Mouse (Mus musculus) spleen, adult 2 months (tissue): ENCODE data around the gene Sema3e. TPM values are rescaled to one million over a fixed set of nuclear protein-coding genes. Genes with fewer than 3 reads are reported as not detected.

ENCODE experiments used
- DNase-seq, 2 experiments: peaks; one replicate each; pipeline versions ENCODE4 v3.0.0 to v3.0.0-alpha.2; 2012 to 2021; ENCODE audit warnings: low spot score in 2 of 2, low read depth in 1 of 2
- H3K27ac ChIP-seq: fragments of 200-500 bp; 2 replicates; pipeline ENCODE4 v1.5.1; 2012; ENCODE audit warnings: low read length, inconsistent platforms; ENCODE audit not compliant: insufficient read depth
- H3K27me3 ChIP-seq: fragments of 200-500 bp; 2 replicates; pipeline ENCODE4 v1.6.1; 2012; ENCODE audit warnings: mild to moderate bottlenecking, moderate library complexity, low read length, inconsistent platforms; ENCODE audit not compliant: control insufficient read depth, insufficient read depth
- H3K36me3 ChIP-seq: fragments of 200-500 bp; 2 replicates; pipeline ENCODE4 v1.6.1; 2012; ENCODE audit warnings: mild to moderate bottlenecking, low read length, inconsistent platforms; ENCODE audit not compliant: control insufficient read depth, insufficient read depth
- H3K4me1 ChIP-seq: fragments of 200-500 bp; 2 replicates; pipeline ENCODE4 v1.6.1; 2011; ENCODE audit warnings: inconsistent platforms; ENCODE audit not compliant: control insufficient read depth, insufficient read depth, insufficient read length
- H3K4me3 ChIP-seq: fragments of 200-500 bp; 2 replicates; pipeline ENCODE4 v1.5.1; 2011; ENCODE audit warnings: mild to moderate bottlenecking, inconsistent platforms; ENCODE audit not compliant: insufficient read depth, insufficient read length; ENCODE audit errors: extremely low read depth
- CTCF ChIP-seq: fragments of 200-500 bp; IDR thresholded peaks from 2 replicates; pipeline ENCODE4 v1.5.1; 2011; ENCODE audit warnings: mild to moderate bottlenecking, inconsistent platforms; ENCODE audit not compliant: insufficient read depth, insufficient read length, insufficient replicate concordance; ENCODE audit errors: extremely low read depth
- POLR2A ChIP-seq: fragments of 200-500 bp; IDR thresholded peaks from 2 replicates; pipeline ENCODE4 v1.6.1; 2011; ENCODE audit warnings: low read depth, low read length, inconsistent platforms
- WGBS: fragments of 180-500 bp; shearing (Covaris S2); methylation state at CpG from one replicate; pipeline ENCODE4 v1.1.7; 2018; 5-methylcytosine and 5-hydroxymethylcytosine counted together
- polyA plus RNA-seq: library from polyadenylated mRNA; depleted of rRNA; stranded (reverse); fragments of >200 nt; gene quantifications from 2 replicates; pipeline ENCODE4 v1.2.3, GENCODE M21; 2012

Sema3e gene
- polyA plus RNA-seq, 1 experiment, result 0.05 TPM

- Histone ChIP-seq H3K27me3 (no peaks in the 10 kb centered on the region), H3K27ac (no peak overlapping the region), H3K4me3 (no peak overlapping the region), H3K4me1 (no peaks in the 10 kb centered on the region), H3K36me3 (no peaks in the 10 kb centered on the region)
- no peak for DNase-seq
- no peak for TF ChIP-seq POLR2A
- no peak for TF ChIP-seq CTCF
- WGBS, result 84% methylated on average over 3 of the region's 3 CpGs
Observed at GRCm38 (mm10) chr5:14073152-14073551, 48.1 kb downstream of the Sema3e start.

GRCm38 (mm10) chr5:14088100-14088499, 63.0 kb downstream of the Sema3e start:
- no peak overlapping the region for H3K27ac ChIP-seq
- no peak for TF ChIP-seq CTCF
- no peak for TF ChIP-seq POLR2A
- no peak for DNase-seq
- H3K36me3 ChIP-seq, result no peaks in the 10 kb centered on the region
- H3K27me3 ChIP-seq, result no peaks in the 10 kb centered on the region
- WGBS, result 86% methylated on average over 2 of the region's 2 CpGs
- no peaks in the 10 kb centered on the region for H3K4me1 ChIP-seq
- no peak overlapping the region for H3K4me3 ChIP-seq

DNA sequence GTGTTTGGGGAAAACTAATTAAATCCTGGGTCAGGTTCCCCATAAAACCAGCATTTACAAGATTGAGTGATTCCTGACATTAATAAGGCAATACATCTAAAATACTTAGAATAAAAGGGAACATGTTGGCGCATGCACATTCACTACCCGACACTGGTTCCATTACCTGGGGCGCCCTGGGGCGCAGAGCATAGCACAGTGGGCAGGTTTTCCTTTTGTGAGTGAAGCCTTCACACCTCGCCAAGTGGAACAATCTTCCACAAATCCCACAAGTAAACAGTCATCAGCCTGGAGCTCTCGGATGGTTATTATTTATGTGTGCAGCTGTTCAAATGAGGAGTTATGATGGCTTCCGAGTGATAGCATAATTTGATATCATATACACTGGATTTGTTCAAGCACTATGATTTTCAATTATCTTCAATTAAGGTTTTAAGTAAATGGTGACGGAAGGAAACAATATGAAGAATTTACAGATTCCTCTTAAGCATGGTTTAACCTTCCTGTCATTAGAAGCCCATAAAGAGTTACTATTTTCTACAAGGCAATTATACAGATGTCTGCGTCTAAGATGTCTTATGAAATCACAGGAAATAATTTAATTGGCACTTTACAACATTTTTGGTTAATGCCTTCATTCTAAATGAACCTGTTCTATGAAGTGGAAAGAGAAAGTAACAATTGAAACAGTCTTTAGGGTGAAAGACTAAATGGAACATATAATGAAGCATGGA, 65.0 kb downstream of the Sema3e start:
- Histone ChIP-seq H3K4me1 (no peaks in the 10 kb centered on the region), H3K27me3 (no peaks in the 10 kb centered on the region), H3K27ac (no peak overlapping the region), H3K4me3 (no peak overlapping the region), H3K36me3 (no peaks in the 10 kb centered on the region)
- no peak for DNase-seq
- TF ChIP-seq POLR2A (no peak), CTCF (no peak)
- WGBS, result 89% methylated on average over 9 of the region's 9 CpGs

GRCm38 (mm10) chr5:14090609-14090969, 65.5 kb downstream of the Sema3e start:
- no peak for DNase-seq
- Histone ChIP-seq H3K4me3 (no peak overlapping the region), H3K27ac (no peak overlapping the region), H3K4me1 (no peaks in the 10 kb centered on the region), H3K27me3 (no peaks in the 10 kb centered on the region), H3K36me3 (no peaks in the 10 kb centered on the region)
- WGBS, result 90% methylated on average over 4 of the region's 4 CpGs
- no peak for TF ChIP-seq CTCF
- no peak for TF ChIP-seq POLR2A

GRCm38 (mm10) chr5:14092262-14092776, 67.2 kb downstream of the Sema3e start:
- no peak overlapping the region for H3K4me3 ChIP-seq
- DNase-seq, result no peak
- H3K36me3 ChIP-seq, result no peaks in the 10 kb centered on the region
- no peaks in the 10 kb centered on the region for H3K27me3 ChIP-seq
- 59% methylated on average over 14 of the region's 14 CpGs for WGBS
- no peaks in the 10 kb centered on the region for H3K4me1 ChIP-seq
- H3K27ac ChIP-seq, result no peak overlapping the region
- TF ChIP-seq CTCF, result no peak
- TF ChIP-seq POLR2A, result no peak

- no peaks in the 10 kb centered on the region for H3K27me3 ChIP-seq
- no peak for DNase-seq
- no peak overlapping the region for H3K4me3 ChIP-seq
- H3K36me3 ChIP-seq, result no peaks in the 10 kb centered on the region
- no peak for TF ChIP-seq POLR2A
- TF ChIP-seq CTCF, result no peak
- H3K27ac ChIP-seq, result no peak overlapping the region
- no peaks in the 10 kb centered on the region for H3K4me1 ChIP-seq
- 81% methylated on average over 1 of the region's 1 CpGs for WGBS
Observed at GRCm38 (mm10) chr5:14096196-14096595, 71.1 kb downstream of the Sema3e start.

GRCm38 (mm10) chr5:14098677-14099076, 73.6 kb downstream of the Sema3e start:
- no peaks in the 10 kb centered on the region for H3K36me3 ChIP-seq
- no peak for TF ChIP-seq POLR2A
- TF ChIP-seq CTCF, result no peak
- no peak overlapping the region for H3K27ac ChIP-seq
- DNase-seq, result no peak
- H3K27me3 ChIP-seq, result no peaks in the 10 kb centered on the region
- H3K4me3 ChIP-seq, result no peak overlapping the region
- H3K4me1 ChIP-seq, result no peaks in the 10 kb centered on the region
- WGBS, result 87% methylated on average over 3 of the region's 3 CpGs
